Mouse (Mus musculus) cerebellum, adult 2 months (tissue): ENCODE data around the gene Slc10a7.

Experiments used
- CTCF ChIP-seq: fragments of 200-500 bp; IDR thresholded peaks from 2 replicates; pipeline ENCODE4 v1.5.1; 2011; ENCODE audit warnings: low read depth, mild to moderate bottlenecking, control low read depth, low read length, moderate library complexity, borderline replicate concordance; ENCODE audit not compliant: insufficient read depth
- POLR2A ChIP-seq: fragments of 200-500 bp; IDR thresholded peaks from 2 replicates; pipeline ENCODE4 v1.6.1; 2011; ENCODE audit warnings: low read length, control low read depth, borderline replicate concordance; ENCODE audit not compliant: insufficient read depth

DNA sequence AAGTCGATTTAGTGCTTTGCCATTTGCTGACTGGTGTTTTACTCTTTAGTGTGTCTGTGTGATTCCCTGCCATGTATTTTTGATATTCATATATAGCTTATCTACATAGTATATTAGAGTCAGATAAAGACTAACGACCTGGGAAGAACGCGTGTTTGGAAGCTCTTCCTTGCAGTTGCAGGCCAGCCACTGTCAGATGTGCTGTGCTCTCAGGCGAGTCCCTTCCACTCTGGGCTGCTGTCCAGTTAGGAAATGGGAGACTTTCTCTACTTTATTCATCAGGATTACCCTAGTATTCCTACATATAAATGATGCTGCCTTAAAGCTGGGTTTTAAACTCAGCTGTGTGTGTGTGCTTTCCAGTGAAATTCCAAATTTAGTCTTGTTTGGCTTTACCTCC is 55.1 kb downstream of the Slc10a7 start:
- no peak for TF ChIP-seq CTCF
- TF ChIP-seq POLR2A: no peak
